Mouse (Mus musculus) stomach, embryonic 14.5 days (tissue): ENCODE results near the gene Tmprss13. TPM values are rescaled to one million over a fixed set of nuclear protein-coding genes. Genes with fewer than 3 reads are reported as not detected.

Experiments
- ATAC-seq: fragments of 200-750 bp; cut with Nextera tagmentation; 2 replicates; pipeline ENCODE4 v1.8.0; 2017; ENCODE audit warnings: low read depth, moderate TSS enrichment; ENCODE audit not compliant: insufficient number of reproducible peaks, insufficient read depth, low FRiP score
- H3K27ac ChIP-seq: fragments of 300-500 bp; sonication (generic); 2 replicates; pipeline ENCODE4 v1.5.1; 2014; ENCODE audit warnings: mild to moderate bottlenecking, low read length, moderate library complexity, mixed read lengths
- H3K27me3 ChIP-seq: fragments of 300-500 bp; sonication (generic); 2 replicates; pipeline ENCODE4 v1.6.1; 2014; ENCODE audit warnings: low read length, control low read depth, mixed read lengths; ENCODE audit not compliant: control insufficient read depth, insufficient read depth
- H3K36me3 ChIP-seq: fragments of 300-500 bp; sonication (generic); 2 replicates; pipeline ENCODE4 v1.6.1; 2014; ENCODE audit warnings: mild to moderate bottlenecking, control low read depth, low read length, moderate library complexity, mixed read lengths; ENCODE audit not compliant: control insufficient read depth, insufficient read depth
- H3K4me1 ChIP-seq: fragments of 300-500 bp; sonication (generic); 2 replicates; pipeline ENCODE4 v1.6.1; 2014; ENCODE audit warnings: low read length, control low read depth, mixed read lengths; ENCODE audit not compliant: control insufficient read depth, insufficient read depth
- H3K4me2 ChIP-seq: fragments of 300-500 bp; sonication (generic); replicated peaks from 2 replicates; pipeline ENCODE4 v1.6.1; 2014; ENCODE audit warnings: low read depth, low read length, control low read depth
- H3K4me3 ChIP-seq: fragments of 300-500 bp; sonication (generic); 2 replicates; pipeline ENCODE4 v1.5.1; 2014; ENCODE audit warnings: low read depth, low read length, control low read depth
- H3K9ac ChIP-seq: fragments of 300-500 bp; sonication (generic); replicated peaks from 2 replicates; pipeline ENCODE4 v1.6.1; 2014; ENCODE audit warnings: low read depth, mild to moderate bottlenecking, control low read depth, low read length, moderate library complexity, mixed read lengths
- H3K9me3 ChIP-seq: fragments of 300-500 bp; sonication (generic); 2 replicates; pipeline ENCODE4 v1.6.1; 2016; ENCODE audit warnings: low read depth, low read length, control low read depth; ENCODE audit not compliant: control insufficient read depth
- WGBS: fragments of 180-500 bp; shearing (Covaris S2); extraction: QIAGEN DNeasy Blood & Tissue Kit; methylation state at CpG from one replicate; pipeline ENCODE4 v1.1.7; 2014; 5-methylcytosine and 5-hydroxymethylcytosine counted together
- polyA plus RNA-seq: library from polyadenylated mRNA; unstranded; fragments of >200 nt; fragmentation: Nextera tagmentation; extraction: Ambion mirVana; gene quantifications from 2 replicates; pipeline ENCODE4 v1.2.1, GENCODE M21; 2014

The Tmprss13 gene
- polyA plus RNA-seq, 1 experiment from 2014 or later, result 4.0 TPM

DNA sequence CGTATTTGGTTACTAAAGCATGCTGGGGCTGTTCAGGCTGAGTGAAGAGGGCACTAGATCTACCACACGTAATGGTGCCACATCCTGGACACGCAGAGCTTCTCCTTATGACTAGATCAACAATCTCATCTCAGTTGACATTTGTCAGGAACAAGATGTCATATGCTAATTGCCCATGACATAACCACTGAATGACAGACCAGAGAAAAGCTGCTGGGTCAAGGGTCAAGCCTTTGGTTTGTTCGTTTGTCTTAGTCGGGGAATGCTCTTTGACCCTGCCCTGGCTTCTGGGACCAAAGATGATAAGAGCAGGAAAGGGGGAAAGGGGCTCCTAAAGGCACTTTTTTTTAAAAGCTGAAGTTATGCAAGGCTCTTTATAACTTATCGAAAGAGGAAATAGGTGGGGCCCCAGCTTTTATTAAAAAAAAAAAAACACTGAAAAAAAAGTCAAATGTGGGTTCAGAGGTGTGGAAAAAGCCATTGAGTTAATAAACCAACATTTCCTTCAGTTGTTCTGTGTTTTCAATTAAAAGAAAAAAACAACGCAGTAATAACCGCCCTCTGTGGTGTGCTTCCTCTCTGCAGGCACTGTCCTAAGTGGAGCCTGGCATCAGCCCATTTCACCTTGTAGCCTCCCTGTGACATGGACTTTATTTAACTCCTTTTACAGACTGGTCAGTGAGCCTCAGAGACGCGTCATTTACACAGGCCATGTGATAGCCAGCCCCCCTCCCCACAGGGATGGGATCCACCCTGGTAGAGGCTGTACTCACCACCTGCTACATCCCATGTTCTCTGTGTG is 24.5 kb upstream of the Tmprss13 start:
- no peaks in the 10 kb centered on the region for H3K4me1 ChIP-seq
- H3K4me2 ChIP-seq, result no peak overlapping the region
- H3K36me3 ChIP-seq, result no peaks in the 10 kb centered on the region
- H3K9me3 ChIP-seq, result no peaks in the 10 kb centered on the region
- WGBS, result 43% methylated on average over 10 of the region's 10 CpGs
- no peak overlapping the region for H3K4me3 ChIP-seq
- H3K27me3 ChIP-seq, result no peaks in the 10 kb centered on the region
- H3K9ac ChIP-seq, result no peak overlapping the region
- H3K27ac ChIP-seq, result no peak overlapping the region
- ATAC-seq, result no peak

DNA sequence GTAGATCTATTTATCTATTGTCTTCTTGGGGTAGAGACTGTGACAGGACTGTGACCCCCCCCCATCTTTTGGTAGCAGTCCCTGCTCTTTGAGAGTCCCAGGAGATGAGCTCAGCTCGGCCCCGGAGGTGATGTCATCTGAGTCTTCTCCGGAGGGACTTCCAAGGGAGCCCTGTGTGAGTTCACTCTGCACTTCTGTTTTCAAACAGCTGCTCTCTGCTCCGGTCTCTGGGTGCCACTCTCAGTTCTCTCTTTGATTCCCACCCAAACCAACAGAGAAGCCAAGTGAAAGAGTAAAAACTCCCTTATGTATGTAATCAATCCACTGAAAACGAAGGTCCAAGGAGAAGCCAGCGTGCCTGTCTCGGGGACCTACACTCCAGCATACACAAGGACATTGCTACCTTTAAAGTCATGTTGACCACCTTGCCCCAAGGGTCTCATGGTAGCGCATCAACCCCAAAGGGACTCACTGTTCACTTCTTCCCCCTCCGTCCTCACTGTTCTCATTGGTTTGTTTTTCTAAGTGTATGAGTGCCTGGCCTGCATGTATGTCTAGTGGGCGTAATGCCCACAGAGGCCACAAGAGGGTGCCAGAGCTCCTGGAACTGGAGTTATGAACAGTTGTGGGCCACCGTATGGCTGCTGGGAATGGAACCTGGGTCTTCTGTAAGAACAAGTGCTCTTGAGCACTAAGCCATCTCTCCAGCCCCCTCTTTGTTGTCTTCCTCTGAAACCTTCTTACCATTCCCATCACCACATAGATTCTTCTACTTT is 19.5 kb upstream of the Tmprss13 start:
- Histone ChIP-seq H3K4me2 (no peak overlapping the region), H3K27ac (no peak overlapping the region), H3K4me1 (no peaks in the 10 kb centered on the region), H3K27me3 (no peaks in the 10 kb centered on the region), H3K36me3 (no peaks in the 10 kb centered on the region), H3K9ac (no peak overlapping the region), H3K4me3 (no peak overlapping the region), H3K9me3 (no peaks in the 10 kb centered on the region)
- 77% methylated on average over 11 of the region's 11 CpGs for WGBS
- no peak for ATAC-seq

DNA sequence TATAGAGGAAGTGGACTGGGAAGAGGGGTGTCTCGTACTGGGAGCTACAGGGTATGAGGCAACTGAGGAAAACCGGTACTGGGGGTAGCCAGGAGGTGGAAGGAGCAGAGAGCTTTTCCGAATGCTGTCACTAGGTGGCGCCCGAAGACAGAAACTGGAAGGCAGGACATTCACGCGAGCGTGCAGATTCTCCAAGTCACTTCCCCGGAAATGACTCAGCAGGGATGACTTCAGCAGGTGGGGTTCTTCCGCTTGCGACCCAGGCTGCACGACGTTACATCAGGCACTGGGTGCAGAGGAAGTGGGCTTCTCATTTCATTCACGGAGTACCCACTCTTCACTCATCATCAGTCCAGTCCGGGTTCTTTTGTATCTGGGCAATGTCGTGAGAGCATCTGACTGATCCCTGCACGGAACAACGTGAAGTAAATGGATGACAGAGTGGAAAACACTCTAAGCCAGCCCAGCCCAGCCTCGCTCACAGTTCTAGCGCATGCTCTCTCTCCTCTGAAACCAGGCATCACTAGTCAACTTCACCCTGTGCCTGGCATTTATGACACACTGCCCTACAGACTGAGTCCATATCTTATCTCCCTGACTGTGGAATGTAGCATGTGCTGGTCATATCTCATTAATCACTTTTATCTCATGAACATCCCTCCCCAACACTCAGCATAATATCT is 18.3 kb upstream of the Tmprss13 start:
- Histone ChIP-seq H3K9me3 (no peaks in the 10 kb centered on the region), H3K4me1 (no peaks in the 10 kb centered on the region), H3K36me3 (no peaks in the 10 kb centered on the region), H3K27me3 (no peaks in the 10 kb centered on the region), H3K4me3 (peak overlapping the region; percentile 20), H3K27ac (no peak overlapping the region), H3K4me2 (peak overlapping the region; percentile 42), H3K9ac (no peak overlapping the region)
- 14% methylated on average over 20 of the region's 20 CpGs for WGBS
- peak; percentile 87 for ATAC-seq

DNA sequence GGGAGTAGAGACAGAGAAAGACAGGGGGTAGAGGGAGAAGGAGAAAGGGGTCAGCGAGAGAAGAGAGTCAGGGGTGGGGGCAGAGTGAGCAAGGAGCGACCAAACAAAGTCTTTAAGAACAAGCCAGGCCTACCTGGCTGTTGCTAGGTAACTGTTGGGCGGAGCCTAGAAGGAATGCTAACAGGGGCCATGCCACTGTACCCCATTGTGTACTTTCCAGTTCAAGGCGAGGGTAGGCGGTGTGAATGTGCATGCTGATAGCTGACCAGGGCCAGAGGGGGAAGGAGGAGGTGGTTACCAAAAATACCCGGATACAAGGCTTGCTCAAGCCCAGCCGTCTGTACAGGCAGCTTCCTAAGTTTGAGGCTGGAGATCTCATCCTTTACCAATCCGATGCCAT is 17.1 kb upstream of the Tmprss13 start:
- Histone ChIP-seq H3K27me3 (no peaks in the 10 kb centered on the region), H3K9me3 (no peaks in the 10 kb centered on the region), H3K36me3 (no peaks in the 10 kb centered on the region), H3K27ac (no peak overlapping the region), H3K4me3 (no peak overlapping the region), H3K4me2 (no peak overlapping the region), H3K4me1 (no peaks in the 10 kb centered on the region), H3K9ac (no peak overlapping the region)
- ATAC-seq, result no peak
- WGBS, result 78% methylated on average over 8 of the region's 8 CpGs

DNA sequence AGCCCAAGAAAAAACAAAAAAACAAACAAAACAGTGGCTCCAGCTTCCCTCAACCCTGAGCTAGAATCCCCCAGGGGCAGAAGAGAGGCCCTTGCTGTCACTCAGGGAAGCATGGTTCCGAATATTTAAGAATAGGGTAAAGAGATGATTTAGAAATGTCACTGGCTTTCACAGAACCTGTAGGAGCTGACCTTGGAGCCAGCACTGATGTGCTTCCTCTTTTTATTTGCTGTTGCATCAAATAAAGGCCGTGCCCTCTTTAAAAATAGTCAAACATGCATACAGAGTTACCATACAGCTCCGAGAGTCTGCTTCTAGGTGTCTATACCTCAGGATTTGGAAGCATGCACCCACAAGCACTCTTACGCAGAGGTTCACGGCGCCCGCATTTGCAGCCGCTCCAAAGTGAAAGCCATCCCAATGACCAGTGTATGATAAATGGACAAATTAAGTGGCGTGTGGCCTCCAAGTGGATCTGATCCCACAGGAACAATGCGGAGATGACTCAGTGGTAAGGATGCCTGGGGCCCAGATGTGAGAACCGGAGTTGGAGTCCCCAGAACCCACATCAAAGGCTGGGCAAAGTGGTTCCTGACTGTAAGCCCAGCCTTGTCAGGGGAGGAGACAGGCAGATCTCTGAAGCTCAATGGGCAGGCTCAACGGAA is 12.0 kb upstream of the Tmprss13 start:
- no peaks in the 10 kb centered on the region for H3K27me3 ChIP-seq
- H3K9me3 ChIP-seq, result no peaks in the 10 kb centered on the region
- no peak overlapping the region for H3K4me3 ChIP-seq
- no peak for ATAC-seq
- H3K36me3 ChIP-seq, result no peaks in the 10 kb centered on the region
- H3K4me1 ChIP-seq, result no peaks in the 10 kb centered on the region
- H3K27ac ChIP-seq, result no peak overlapping the region
- no peak overlapping the region for H3K4me2 ChIP-seq
- H3K9ac ChIP-seq, result no peak overlapping the region
- WGBS, result 82% methylated on average over 12 of the region's 12 CpGs

DNA sequence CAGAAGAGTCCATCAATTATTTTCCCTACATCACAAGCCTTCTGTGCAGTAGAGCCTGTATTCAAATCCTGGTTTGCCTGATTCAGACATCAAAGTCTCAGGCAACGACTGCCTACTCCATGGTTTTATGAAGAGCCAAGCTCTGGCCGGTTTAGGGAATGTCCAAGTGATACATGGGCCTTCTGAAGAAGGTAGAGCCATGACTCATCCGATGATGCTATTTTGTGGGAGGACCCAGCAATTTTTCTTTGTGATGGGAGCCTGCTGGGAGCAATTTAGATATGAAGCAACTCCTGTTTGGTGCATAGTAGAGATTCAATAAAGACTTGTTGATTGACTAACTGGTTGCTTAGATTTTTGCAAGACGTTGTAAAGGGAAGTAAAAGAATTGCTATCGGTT is 10.4 kb upstream of the Tmprss13 start:
- ATAC-seq, result no peak
- H3K27me3 ChIP-seq, result no peaks in the 10 kb centered on the region
- H3K4me2 ChIP-seq, result no peak overlapping the region
- WGBS, result 73% methylated on average over 5 of the region's 5 CpGs
- H3K36me3 ChIP-seq, result no peaks in the 10 kb centered on the region
- H3K27ac ChIP-seq, result no peak overlapping the region
- no peak overlapping the region for H3K4me3 ChIP-seq
- H3K9me3 ChIP-seq, result no peaks in the 10 kb centered on the region
- no peak overlapping the region for H3K9ac ChIP-seq
- no peaks in the 10 kb centered on the region for H3K4me1 ChIP-seq

DNA sequence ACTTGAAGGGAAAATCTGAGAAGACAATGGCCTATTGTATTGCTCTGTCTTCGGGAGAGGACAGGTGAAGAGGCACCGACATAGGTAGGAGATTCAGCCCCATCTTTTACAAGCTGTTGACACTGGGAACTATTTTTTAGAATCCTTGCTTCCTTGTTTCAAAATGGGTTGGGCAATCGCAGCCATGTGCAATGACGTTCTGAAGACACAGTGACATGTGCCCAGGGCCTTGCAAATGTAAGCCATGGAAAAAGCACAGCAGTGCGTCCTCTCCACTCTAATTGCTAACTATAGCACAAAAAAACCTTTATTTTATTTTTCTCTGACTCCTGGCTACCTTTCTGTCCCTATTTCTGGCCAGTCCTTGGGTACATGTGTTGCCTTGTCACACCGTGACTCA is 7.0 kb upstream of the Tmprss13 start:
- H3K27me3 ChIP-seq, result no peaks in the 10 kb centered on the region
- no peaks in the 10 kb centered on the region for H3K4me1 ChIP-seq
- H3K9ac ChIP-seq, result no peak overlapping the region
- H3K36me3 ChIP-seq, result no peaks in the 10 kb centered on the region
- no peak overlapping the region for H3K4me2 ChIP-seq
- H3K27ac ChIP-seq, result no peak overlapping the region
- no peaks in the 10 kb centered on the region for H3K9me3 ChIP-seq
- WGBS, result 84% methylated on average over 6 of the region's 6 CpGs
- no peak for ATAC-seq
- H3K4me3 ChIP-seq, result no peak overlapping the region

DNA sequence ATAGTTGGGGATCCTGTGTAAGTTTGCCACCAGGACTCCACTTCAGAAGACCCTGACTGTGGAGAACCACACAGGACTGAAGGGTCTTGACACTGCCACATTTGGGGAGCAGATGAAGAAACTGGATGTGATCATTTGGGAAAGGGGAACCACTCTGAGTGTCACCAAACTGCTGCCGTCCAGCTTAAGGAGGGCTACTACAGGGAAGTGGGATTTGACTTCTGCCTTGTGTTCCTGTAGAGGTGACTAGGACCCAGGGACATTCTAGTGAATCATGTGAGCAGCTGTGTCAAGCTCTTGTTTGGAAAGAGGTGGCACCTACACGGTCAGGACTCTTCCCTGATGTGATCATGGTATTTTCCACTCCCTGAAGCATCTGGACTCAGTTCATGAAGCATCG is 5.0 kb upstream of the Tmprss13 start:
- no peaks in the 10 kb centered on the region for H3K36me3 ChIP-seq
- no peaks in the 10 kb centered on the region for H3K27me3 ChIP-seq
- no peak overlapping the region for H3K4me2 ChIP-seq
- no peaks in the 10 kb centered on the region for H3K9me3 ChIP-seq
- no peak for ATAC-seq
- H3K4me3 ChIP-seq, result no peak overlapping the region
- 66% methylated on average over 3 of the region's 3 CpGs for WGBS
- H3K9ac ChIP-seq, result no peak overlapping the region
- no peak overlapping the region for H3K27ac ChIP-seq
- peaks cover 11% of the 10 kb centered on the region; the same call in 1 of the 2 replicates for H3K4me1 ChIP-seq
